Mouse (Mus musculus): ENCODE measurements around the gene Usp20. TPM values are rescaled to one million over a fixed set of nuclear protein-coding genes. Genes with fewer than 3 reads are reported as not detected.

The Usp20 gene
- polyA plus RNA-seq, 1 experiment from 2014 or later: 23.5 TPM

DNA sequence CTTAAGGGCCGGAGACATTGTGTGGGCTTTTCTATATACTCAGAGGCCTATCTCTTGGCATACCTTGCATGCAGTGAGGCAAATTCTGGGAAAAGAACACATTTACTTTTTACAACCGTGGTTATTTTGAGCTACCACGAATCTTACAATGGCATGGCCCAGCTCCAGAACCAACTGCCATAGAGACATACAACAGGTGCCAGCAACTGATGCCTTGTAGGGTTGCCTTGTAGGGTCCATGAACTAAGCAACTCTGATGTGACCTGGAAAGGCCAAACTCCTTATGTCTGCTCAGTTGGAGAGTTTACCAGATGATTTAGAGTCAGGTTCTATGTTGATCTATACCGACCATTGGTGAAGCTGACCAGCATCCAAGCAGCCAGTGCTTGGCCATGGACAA, 12.8 kb downstream of the Usp20 start:
- Histone ChIP-seq H3K4me3 (no peak overlapping the region), H3K4me2 (no peak overlapping the region), H3K27ac (no peak overlapping the region), H3K9ac (no peak overlapping the region), H3K4me1 (peaks cover 5% of the 10 kb centered on the region; the same call in 1 of the 2 replicates), H3K36me3 (peaks cover 6% of the 10 kb centered on the region), H3K9me3 (no peaks in the 10 kb centered on the region), H3K27me3 (no peaks in the 10 kb centered on the region)
- ATAC-seq (ENCODE audit: insufficient number of reproducible peaks, insufficient read depth, low FRiP score, low TSS enrichment, low read depth): no peak
- 91% methylated on average over 4 of the region's 4 CpGs for WGBS

DNA sequence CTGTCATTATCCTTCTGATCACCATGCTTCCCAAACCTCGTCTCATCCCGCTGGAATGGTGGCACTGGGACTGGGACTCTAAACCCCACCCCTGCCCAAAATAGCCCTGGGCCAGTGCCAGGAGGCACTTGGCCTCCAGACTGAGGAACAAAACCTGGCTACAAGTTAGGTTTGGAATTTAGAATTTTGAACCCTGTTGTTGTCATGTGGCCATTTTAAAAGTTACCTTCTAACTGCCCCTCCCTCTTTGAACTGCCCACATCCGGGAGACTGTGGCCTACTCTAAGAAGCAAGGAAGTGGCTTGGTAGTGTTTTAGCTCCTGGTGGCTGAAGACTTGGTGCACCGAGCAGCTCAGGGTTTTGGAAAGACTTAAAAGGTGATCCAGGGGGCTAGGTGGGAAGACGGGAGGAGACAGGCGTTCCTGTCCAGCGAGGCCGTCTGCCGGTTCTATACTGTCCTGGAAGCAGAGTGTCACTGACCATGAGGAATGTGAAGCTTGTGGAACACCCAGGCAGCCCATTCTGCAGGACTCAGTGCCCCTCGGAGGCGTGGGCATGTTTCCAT, 13.4 kb downstream of the Usp20 start:
- no peaks in the 10 kb centered on the region for H3K9me3 ChIP-seq
- H3K4me2 ChIP-seq: no peak overlapping the region
- peaks cover 5% of the 10 kb centered on the region; the same call in 1 of the 2 replicates for H3K4me1 ChIP-seq
- peaks cover 10% of the 10 kb centered on the region for H3K36me3 ChIP-seq
- H3K27me3 ChIP-seq: no peaks in the 10 kb centered on the region
- no peak overlapping the region for H3K27ac ChIP-seq
- H3K4me3 ChIP-seq: no peak overlapping the region
- WGBS: 75% methylated on average over 11 of the region's 11 CpGs
- no peak overlapping the region for H3K9ac ChIP-seq
- no peak for ATAC-seq (ENCODE audit: insufficient number of reproducible peaks, insufficient read depth, low FRiP score, low TSS enrichment, low read depth)

DNA sequence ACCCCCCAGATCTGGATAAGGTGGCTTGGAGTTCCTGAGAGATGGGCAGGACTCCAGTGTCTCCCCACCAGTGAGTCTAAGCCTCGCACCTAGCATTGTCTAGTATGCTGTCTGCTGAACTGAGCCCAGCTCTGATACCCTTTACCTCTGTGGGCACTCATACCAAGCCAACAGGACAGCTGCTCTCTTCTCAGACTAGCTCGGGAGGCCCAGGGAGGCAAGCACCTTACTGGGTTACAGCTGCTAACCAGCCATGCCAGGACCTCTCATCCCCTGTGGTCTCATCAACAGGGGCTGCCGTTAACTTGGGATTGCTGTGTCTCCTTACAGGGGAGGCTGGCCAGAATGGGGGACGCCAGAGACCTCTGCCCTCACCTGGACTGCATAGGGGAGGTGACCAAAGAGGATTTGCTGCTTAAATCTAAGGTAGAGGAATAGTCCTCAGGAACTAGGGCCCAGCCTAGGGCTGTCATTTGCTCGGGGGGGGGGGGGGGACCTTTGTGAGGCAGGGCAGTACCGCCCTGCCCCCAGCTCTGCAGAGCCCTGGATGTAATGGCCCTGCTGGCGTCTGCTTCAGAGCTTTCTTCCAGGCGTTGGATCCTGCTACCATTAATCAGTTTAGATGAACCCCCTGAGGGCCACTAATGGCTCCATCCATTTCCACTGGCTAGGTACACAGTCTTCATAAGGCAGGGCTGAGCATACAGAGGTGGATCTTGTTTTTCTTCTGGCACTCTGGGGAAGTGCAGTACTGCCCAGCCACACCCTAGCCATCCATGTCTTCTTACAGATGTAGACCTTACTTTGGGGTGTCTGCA, 16.6 kb downstream of the Usp20 start:
- no peak overlapping the region for H3K4me3 ChIP-seq
- no peak overlapping the region for H3K9ac ChIP-seq
- peaks cover 5% of the 10 kb centered on the region; the same call in 1 of the 2 replicates for H3K4me1 ChIP-seq
- H3K27me3 ChIP-seq: no peaks in the 10 kb centered on the region
- H3K27ac ChIP-seq: no peak overlapping the region
- H3K4me2 ChIP-seq: no peak overlapping the region
- H3K36me3 ChIP-seq: peaks cover 32% of the 10 kb centered on the region
- ATAC-seq (ENCODE audit: insufficient number of reproducible peaks, insufficient read depth, low FRiP score, low TSS enrichment, low read depth): no peak; the same call in 1 of the 2 replicates
- no peaks in the 10 kb centered on the region for H3K9me3 ChIP-seq
- WGBS: 63% methylated on average over 8 of the region's 8 CpGs

DNA sequence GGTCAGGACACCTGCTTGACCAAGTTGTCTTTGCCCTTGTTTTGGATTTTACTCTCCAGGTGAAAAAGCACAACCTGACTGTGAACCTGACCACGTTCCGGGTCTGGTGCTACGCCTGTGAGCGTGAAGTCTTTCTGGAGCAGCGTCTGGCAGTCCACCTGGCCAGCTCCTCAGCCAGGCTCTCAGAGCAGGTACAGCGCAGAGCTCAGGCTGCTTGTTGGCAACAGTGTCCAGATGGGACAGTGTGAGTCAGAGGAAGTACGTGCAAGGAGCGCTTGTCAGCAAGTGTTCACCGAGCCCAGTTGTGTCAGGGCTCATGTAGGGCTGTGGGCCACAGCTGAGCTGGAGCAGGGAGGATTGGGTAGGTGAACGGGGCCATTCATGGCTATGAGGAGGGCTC, 20.8 kb downstream of the Usp20 start:
- Histone ChIP-seq H3K27ac (no peak overlapping the region), H3K4me2 (no peak overlapping the region), H3K4me3 (no peak overlapping the region), H3K9ac (0 out of 2 replicates have a peak overlapping the region, but pooled peaks have one; percentile 32), H3K4me1 (peaks cover 8% of the 10 kb centered on the region; the same call in 1 of the 2 replicates), H3K27me3 (no peaks in the 10 kb centered on the region), H3K9me3 (no peaks in the 10 kb centered on the region), H3K36me3 (peaks cover 62% of the 10 kb centered on the region)
- 93% methylated on average over 10 of the region's 10 CpGs for WGBS
- no peak for ATAC-seq (ENCODE audit: insufficient number of reproducible peaks, insufficient read depth, low FRiP score, low TSS enrichment, low read depth)

DNA sequence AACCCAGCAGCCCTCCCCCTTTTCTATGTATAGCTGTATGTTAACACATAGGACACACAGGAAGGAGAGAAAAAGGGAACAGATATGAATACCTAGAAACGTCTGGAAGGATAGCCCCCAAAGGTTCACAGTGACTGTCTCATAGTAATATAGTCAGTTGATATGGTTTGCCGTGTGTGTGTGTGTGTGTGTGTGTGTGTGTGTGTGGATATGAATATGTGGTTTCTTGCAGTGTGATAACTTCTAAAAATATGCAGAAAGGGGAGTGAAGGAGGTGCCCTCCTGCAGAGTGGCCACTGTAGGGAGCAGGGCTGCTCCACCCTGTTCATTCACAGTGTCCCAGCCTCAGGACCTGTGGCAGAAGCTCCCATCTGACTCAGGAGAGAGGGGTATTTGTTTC, 23.4 kb downstream of the Usp20 start:
- Histone ChIP-seq H3K27ac (no peak overlapping the region), H3K9me3 (no peaks in the 10 kb centered on the region), H3K9ac (peak overlapping the region; percentile 27; the same call in 1 of the 2 replicates), H3K4me1 (peaks cover 8% of the 10 kb centered on the region; the same call in 1 of the 2 replicates), H3K4me3 (no peak overlapping the region), H3K36me3 (peaks cover 76% of the 10 kb centered on the region), H3K4me2 (no peak overlapping the region), H3K27me3 (no peaks in the 10 kb centered on the region)
- ATAC-seq (ENCODE audit: insufficient number of reproducible peaks, insufficient read depth, low FRiP score, low TSS enrichment, low read depth): no peak
- 69% methylated on average over 2 of the region's 2 CpGs for WGBS

DNA sequence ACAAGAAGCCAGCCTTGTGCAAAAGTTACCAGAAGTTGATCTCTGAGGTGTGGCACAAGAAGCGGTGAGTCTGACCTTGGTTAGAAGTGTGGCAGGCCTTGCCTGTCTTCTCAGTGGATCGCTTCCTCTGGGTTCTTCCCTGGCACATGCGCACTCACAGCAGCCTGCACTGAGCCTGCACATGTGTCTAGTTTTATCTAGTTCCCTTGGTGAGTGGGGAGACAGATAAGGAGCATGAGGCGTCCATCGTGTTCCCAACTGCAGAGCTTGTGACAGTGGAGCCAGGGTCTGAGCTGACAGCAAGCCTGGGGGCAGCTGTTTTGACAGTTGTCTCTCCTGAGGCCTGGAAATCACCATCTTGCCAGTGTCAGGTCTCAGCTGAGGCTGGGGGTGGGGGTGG, 24.4 kb downstream of the Usp20 start:
- peaks cover 85% of the 10 kb centered on the region for H3K36me3 ChIP-seq
- H3K9me3 ChIP-seq: no peaks in the 10 kb centered on the region
- H3K4me1 ChIP-seq: peaks cover 8% of the 10 kb centered on the region; the same call in 1 of the 2 replicates
- ATAC-seq (ENCODE audit: insufficient number of reproducible peaks, insufficient read depth, low FRiP score, low TSS enrichment, low read depth): no peak
- H3K27me3 ChIP-seq: no peaks in the 10 kb centered on the region
- no peak overlapping the region for H3K4me2 ChIP-seq
- H3K9ac ChIP-seq: peak overlapping the region; percentile 16; the same call in 1 of the 2 replicates
- no peak overlapping the region for H3K27ac ChIP-seq
- 79% methylated on average over 5 of the region's 5 CpGs for WGBS
- no peak overlapping the region for H3K4me3 ChIP-seq

DNA sequence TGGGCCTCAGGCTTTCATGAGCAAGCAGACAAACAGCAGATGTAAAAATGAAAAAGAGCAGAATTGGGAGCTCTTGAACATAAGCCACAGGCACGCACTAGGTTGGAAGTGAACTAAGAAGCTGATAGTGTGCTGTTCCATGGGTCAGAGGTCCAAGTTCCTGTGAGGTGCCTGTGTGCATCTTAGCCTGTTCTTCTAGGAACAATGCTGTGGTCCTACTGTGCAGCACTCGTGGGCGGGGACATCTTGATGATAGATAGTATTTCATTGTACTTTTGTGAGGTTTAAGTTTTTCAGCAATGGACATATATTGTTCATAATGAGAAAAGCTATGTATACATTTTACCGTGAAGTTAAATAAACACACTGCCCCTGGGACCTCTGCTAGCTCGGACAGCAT, 25.1 kb downstream of the Usp20 start:
- ATAC-seq (ENCODE audit: insufficient number of reproducible peaks, insufficient read depth, low FRiP score, low TSS enrichment, low read depth): no peak
- Histone ChIP-seq H3K9ac (no peak overlapping the region), H3K9me3 (no peaks in the 10 kb centered on the region), H3K4me1 (peaks cover 8% of the 10 kb centered on the region; the same call in 1 of the 2 replicates), H3K27me3 (no peaks in the 10 kb centered on the region), H3K4me3 (no peak overlapping the region), H3K27ac (no peak overlapping the region), H3K36me3 (peaks cover 84% of the 10 kb centered on the region), H3K4me2 (no peak overlapping the region)
- 91% methylated on average over 5 of the region's 5 CpGs for WGBS

DNA sequence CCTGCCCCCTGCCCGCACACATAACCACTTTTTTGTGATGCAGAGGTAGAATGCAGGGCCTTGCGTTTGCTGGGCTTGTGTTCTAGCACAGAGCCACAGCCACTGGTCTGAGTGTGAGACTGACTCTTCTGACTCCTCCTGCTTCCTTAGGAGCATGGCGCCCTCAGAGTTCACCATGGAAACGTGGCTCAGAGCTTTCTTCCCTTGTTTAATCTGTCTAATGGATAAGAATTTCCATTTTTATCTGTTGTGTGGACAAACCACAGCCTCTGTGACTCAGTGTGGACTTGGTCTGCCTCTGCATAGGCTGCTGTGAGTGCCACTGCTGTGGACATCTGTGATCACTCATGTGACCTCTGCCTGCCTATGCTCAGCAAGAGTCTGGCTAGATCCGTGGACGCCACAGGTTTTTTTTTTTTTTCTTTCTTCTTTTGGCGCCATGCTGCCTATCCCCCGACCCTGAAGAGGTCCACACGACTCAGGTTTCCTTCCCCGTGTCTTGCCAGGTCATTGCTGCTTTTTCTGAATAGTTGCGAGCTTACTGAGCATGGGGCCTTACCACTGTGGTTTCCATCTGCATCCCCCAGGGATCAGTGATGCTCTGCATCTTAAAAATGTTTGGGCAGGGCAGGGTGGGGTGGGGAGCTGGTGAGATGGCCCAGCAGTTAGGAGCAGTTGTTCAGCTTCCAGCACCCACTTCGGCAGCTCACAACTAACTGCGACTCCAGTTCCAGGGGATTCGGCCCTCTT, 31.5 kb downstream of the Usp20 start:
- no peak overlapping the region for H3K27ac ChIP-seq
- H3K9me3 ChIP-seq: no peaks in the 10 kb centered on the region
- no peak overlapping the region for H3K9ac ChIP-seq
- ATAC-seq (ENCODE audit: insufficient number of reproducible peaks, insufficient read depth, low FRiP score, low TSS enrichment, low read depth): no peak
- H3K4me3 ChIP-seq: no peak overlapping the region
- 66% methylated on average over 14 of the region's 14 CpGs for WGBS
- no peak overlapping the region for H3K4me2 ChIP-seq
- peaks cover 71% of the 10 kb centered on the region for H3K36me3 ChIP-seq
- no peaks in the 10 kb centered on the region for H3K4me1 ChIP-seq
- H3K27me3 ChIP-seq: no peaks in the 10 kb centered on the region

DNA sequence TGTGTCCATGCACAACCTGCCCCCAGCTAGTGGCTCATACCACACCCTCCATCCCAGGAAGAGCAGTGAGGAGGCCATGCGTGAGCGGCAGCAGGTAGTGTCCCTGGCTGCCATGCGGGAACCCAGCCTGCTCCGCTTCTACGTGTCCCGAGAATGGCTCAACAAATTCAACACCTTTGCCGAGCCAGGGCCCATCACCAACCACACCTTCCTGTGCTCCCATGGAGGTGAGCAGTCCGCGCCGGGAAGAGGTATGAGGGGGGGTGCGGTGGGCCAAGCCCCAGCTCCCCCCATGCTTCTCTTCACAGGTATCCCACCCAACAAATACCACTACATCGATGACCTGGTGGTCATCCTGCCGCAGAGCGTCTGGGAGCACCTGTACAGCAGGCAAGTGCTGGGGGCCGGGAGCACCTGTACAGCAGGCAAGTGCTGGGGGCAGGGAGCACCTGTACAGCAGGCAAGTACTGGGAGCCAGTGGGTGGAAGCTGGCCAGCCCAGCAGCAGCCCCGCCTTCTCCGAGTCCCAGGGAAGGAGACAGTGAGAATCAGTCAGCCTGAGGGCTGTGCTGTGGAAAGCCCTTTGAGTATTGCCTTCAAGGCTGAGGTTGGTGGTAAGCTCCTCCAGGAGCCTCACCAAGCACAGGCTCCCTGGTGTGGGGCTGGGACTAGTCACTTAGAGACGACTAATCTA, 35.7 kb downstream of the Usp20 start:
- Histone ChIP-seq H3K4me2 (no peak overlapping the region), H3K9ac (no peak overlapping the region), H3K4me1 (no peaks in the 10 kb centered on the region), H3K27me3 (no peaks in the 10 kb centered on the region), H3K9me3 (no peaks in the 10 kb centered on the region), H3K27ac (no peak overlapping the region), H3K36me3 (peaks cover 74% of the 10 kb centered on the region), H3K4me3 (no peak overlapping the region)
- WGBS: 89% methylated on average over 18 of the region's 18 CpGs
- ATAC-seq (ENCODE audit: insufficient number of reproducible peaks, insufficient read depth, low FRiP score, low TSS enrichment, low read depth): no peak

DNA sequence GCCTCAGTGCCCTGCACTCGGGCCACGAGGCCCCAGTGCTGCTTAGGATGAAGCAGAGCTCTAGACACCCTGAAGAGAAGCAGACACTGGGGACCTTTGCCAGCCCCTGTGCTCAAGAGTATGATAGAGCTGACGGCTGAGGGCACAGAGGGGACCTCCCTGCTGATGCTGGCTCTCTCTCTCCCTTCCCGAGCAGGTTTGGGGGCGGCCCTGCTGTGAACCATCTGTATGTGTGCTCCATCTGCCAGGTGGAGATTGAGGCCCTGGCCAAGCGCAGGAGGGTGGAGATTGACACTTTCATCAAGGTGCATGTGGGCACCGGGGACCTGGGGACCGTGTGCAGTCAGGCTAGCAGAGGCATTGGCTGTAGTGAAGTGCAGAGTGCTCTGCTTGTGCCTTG, 36.4 kb downstream of the Usp20 start:
- 86% methylated on average over 8 of the region's 8 CpGs for WGBS
- Histone ChIP-seq H3K27me3 (no peaks in the 10 kb centered on the region), H3K9ac (no peak overlapping the region), H3K4me3 (no peak overlapping the region), H3K4me2 (no peak overlapping the region), H3K27ac (no peak overlapping the region), H3K4me1 (no peaks in the 10 kb centered on the region), H3K9me3 (no peaks in the 10 kb centered on the region), H3K36me3 (peaks cover 75% of the 10 kb centered on the region)
- ATAC-seq (ENCODE audit: insufficient number of reproducible peaks, insufficient read depth, low FRiP score, low TSS enrichment, low read depth): no peak

DNA sequence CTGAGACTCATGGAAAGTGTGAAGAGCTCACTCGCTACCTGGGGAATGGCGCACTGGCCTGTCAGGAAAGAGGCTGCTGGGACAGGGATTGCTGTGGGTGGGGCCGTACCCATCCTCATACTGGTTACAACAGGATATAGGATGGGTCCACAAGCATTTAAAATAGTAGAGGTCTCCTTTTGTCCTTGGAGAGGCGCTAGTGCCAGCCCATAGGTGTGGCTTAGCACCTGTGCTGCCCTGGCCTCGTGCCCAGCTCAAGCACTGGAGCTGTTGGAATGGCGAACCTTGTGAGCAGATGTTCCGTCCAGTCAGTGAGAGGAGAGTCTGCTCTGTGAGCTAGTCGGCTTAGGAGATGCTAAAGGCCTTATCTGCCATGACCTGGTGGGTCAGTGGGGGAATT, 36.9 kb downstream of the Usp20 start:
- Histone ChIP-seq H3K9me3 (no peaks in the 10 kb centered on the region), H3K27ac (no peak overlapping the region), H3K9ac (no peak overlapping the region), H3K4me3 (no peak overlapping the region), H3K4me1 (no peaks in the 10 kb centered on the region), H3K4me2 (no peak overlapping the region), H3K27me3 (no peaks in the 10 kb centered on the region), H3K36me3 (peaks cover 75% of the 10 kb centered on the region)
- WGBS: 86% methylated on average over 8 of the region's 8 CpGs
- no peak for ATAC-seq (ENCODE audit: insufficient number of reproducible peaks, insufficient read depth, low FRiP score, low TSS enrichment, low read depth)

Data from embryonic facial prominence, embryonic 13.5 days (tissue).